Mouse (Mus musculus) embryonic facial prominence, embryonic 15.5 days (tissue): ENCODE measurements at regions not wholly inside any gene's neighbourhood (a gene's known extent, or its start where the extent isn't known, plus 50 kb on each side); places are given as distances from the start of the nearest gene placed in this dataset.
A peak's percentile ranks its signal among the peaks of the same experiment; 100 is the strongest.

Experiments used
- ATAC-seq: fragments of 200-750 bp; cut with Nextera tagmentation; 2 replicates; pipeline ENCODE4 v1.8.0; 2017; ENCODE audit warnings: low read depth, moderate TSS enrichment; ENCODE audit not compliant: insufficient number of reproducible peaks, low FRiP score, low TSS enrichment
- H3K27ac ChIP-seq: fragments of 300-500 bp; sonication (generic); replicated peaks from 2 replicates; pipeline ENCODE4 v1.5.1; 2015; ENCODE audit warnings: mild to moderate bottlenecking, inconsistent platforms
- H3K27me3 ChIP-seq: fragments of 300-500 bp; sonication (generic); 2 replicates; pipeline ENCODE4 v1.6.1; 2015; ENCODE audit warnings: inconsistent platforms
- H3K36me3 ChIP-seq: fragments of 300-500 bp; sonication (generic); 2 replicates; pipeline ENCODE4 v1.6.1; 2015; ENCODE audit warnings: mild to moderate bottlenecking, inconsistent platforms
- H3K4me1 ChIP-seq: fragments of 300-500 bp; sonication (generic); 2 replicates; pipeline ENCODE4 v1.6.1; 2015; ENCODE audit warnings: inconsistent platforms
- H3K4me2 ChIP-seq: fragments of 300-500 bp; sonication (generic); replicated peaks from 2 replicates; pipeline ENCODE4 v1.6.1; 2015; ENCODE audit warnings: mild to moderate bottlenecking, inconsistent platforms
- H3K4me3 ChIP-seq: fragments of 300-500 bp; sonication (generic); replicated peaks from 2 replicates; pipeline ENCODE4 v1.5.1; 2015; ENCODE audit warnings: mild to moderate bottlenecking, inconsistent platforms
- H3K9ac ChIP-seq: fragments of 300-500 bp; sonication (generic); 2 replicates; pipeline ENCODE4 v1.6.1; 2015; ENCODE audit warnings: inconsistent platforms
- H3K9me3 ChIP-seq: fragments of 300-500 bp; sonication (generic); replicated peaks from 2 replicates; pipeline ENCODE4 v1.6.1; 2016; ENCODE audit warnings: inconsistent platforms
- WGBS: fragments of 180-500 bp; shearing (Covaris S2); methylation state at CpG from one replicate; pipeline ENCODE4 v1.1.7; 2015; 5-methylcytosine and 5-hydroxymethylcytosine counted together

GRCm38 (mm10) chr3:101191298-101191986, 81.4 kb upstream of the Ptgfrn start:
- ATAC-seq: no peak
- Histone ChIP-seq H3K9me3 (no peaks in the 10 kb centered on the region), H3K27me3 (no peaks in the 10 kb centered on the region), H3K36me3 (no peaks in the 10 kb centered on the region), H3K4me1 (no peaks in the 10 kb centered on the region), H3K9ac (no peak overlapping the region), H3K4me3 (no peak overlapping the region), H3K4me2 (no peak overlapping the region), H3K27ac (no peak overlapping the region)
- 78% methylated on average over 7 of the region's 7 CpGs for WGBS

DNA sequence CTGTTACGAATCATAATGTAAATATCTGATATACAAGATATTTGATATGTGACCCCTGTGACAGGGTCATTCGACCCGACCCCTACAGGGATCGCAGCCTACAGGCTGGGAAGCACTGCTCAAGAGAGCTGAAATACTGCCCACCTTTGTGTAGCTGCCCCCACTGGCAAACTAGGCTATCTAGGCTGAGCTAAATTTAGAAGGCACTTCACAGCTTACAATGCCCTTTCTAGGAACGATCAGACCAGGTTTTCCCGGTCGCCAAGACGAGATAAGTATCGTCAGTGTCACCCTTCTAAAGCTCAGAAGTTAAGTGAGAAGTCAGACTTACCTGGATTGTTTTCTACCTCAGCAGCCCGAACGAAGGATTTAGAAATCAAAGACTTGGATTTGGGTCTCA, 71.9 kb upstream of the Ptgfrn start:
- Histone ChIP-seq H3K4me1 (no peaks in the 10 kb centered on the region), H3K4me3 (no peak overlapping the region), H3K27me3 (no peaks in the 10 kb centered on the region), H3K4me2 (no peak overlapping the region), H3K9ac (no peak overlapping the region), H3K36me3 (no peaks in the 10 kb centered on the region), H3K9me3 (0 out of 2 replicates have a peak, but pooled peaks cover 9% of the 10 kb centered on the region), H3K27ac (no peak overlapping the region)
- WGBS: 73% methylated on average over 11 of the region's 11 CpGs
- no peak for ATAC-seq

GRCm38 (mm10) chr3:101173954-101174353, 63.9 kb upstream of the Ptgfrn start:
- Histone ChIP-seq H3K9ac (no peak overlapping the region), H3K27me3 (no peaks in the 10 kb centered on the region), H3K36me3 (no peaks in the 10 kb centered on the region), H3K27ac (no peak overlapping the region), H3K4me2 (no peak overlapping the region), H3K9me3 (0 out of 2 replicates have a peak, but pooled peaks cover 5% of the 10 kb centered on the region), H3K4me1 (no peaks in the 10 kb centered on the region), H3K4me3 (no peak overlapping the region)
- 86% methylated on average over 6 of the region's 6 CpGs for WGBS
- ATAC-seq: no peak

GRCm38 (mm10) chr3:101170037-101171019, 60.2 kb upstream of the Ptgfrn start:
- no peak overlapping the region for H3K4me3 ChIP-seq
- no peak overlapping the region for H3K27ac ChIP-seq
- no peaks in the 10 kb centered on the region for H3K36me3 ChIP-seq
- H3K27me3 ChIP-seq: no peaks in the 10 kb centered on the region
- no peak for ATAC-seq
- no peak overlapping the region for H3K9ac ChIP-seq
- H3K4me1 ChIP-seq: no peaks in the 10 kb centered on the region
- H3K9me3 ChIP-seq: no peaks in the 10 kb centered on the region
- no peak overlapping the region for H3K4me2 ChIP-seq
- WGBS: 66% methylated on average over 15 of the region's 15 CpGs

DNA sequence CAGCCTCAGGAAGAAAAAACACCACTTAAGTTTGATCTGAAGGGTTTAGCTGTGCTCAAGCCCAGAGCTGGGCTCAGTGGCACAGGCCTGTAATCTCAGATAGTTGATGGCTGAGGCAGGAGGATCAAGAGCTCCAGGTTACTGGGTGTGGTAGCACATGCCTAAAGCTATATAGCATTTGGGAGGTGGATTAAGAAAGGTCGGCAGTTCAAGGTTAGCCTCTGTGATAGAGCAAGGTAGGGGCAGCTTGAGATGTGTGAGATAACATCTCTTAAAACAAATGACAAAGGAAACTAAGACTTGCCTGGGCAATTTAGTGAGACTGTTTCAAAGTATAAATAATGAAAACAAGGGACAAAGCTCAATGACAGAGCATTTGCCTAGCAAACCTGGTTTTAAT, 56.9 kb upstream of the Ptgfrn start:
- Histone ChIP-seq H3K9me3 (no peaks in the 10 kb centered on the region), H3K4me1 (peaks cover 20% of the 10 kb centered on the region), H3K4me2 (no peak overlapping the region), H3K27ac (no peak overlapping the region), H3K27me3 (no peaks in the 10 kb centered on the region), H3K4me3 (no peak overlapping the region), H3K9ac (no peak overlapping the region), H3K36me3 (no peaks in the 10 kb centered on the region)
- 73% methylated on average over 1 of the region's 1 CpGs for WGBS
- no peak for ATAC-seq

- Histone ChIP-seq H3K4me1 (peaks cover 25% of the 10 kb centered on the region), H3K27me3 (no peaks in the 10 kb centered on the region), H3K4me3 (no peak overlapping the region), H3K36me3 (no peaks in the 10 kb centered on the region), H3K4me2 (no peak overlapping the region), H3K9me3 (no peaks in the 10 kb centered on the region), H3K27ac (no peak overlapping the region), H3K9ac (no peak overlapping the region)
- no peak for ATAC-seq
- 89% methylated on average over 7 of the region's 7 CpGs for WGBS
Measured at GRCm38 (mm10) chr3:101166580-101166979, 56.5 kb upstream of the Ptgfrn start.

DNA sequence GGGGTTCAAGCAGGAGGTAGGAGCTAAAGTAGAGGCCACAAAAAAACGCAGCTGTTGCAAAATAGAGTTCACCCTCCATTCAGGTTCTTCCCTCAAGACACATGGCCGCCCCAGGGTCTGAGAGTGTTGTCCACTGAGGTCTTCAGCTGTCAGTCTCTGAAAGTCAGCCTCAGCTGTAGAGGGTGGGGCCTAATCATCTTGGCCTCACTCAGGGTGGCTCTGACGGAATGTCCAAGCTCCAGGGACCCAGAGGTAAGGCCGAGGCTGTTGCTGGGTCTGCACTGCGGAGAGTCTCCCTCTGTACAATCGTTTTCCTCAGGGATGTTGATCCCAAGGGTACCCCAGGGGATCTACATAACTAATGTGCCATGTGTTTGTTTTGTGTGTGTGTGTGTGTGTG, 55.2 kb upstream of the Ptgfrn start:
- no peak for ATAC-seq
- peaks cover 38% of the 10 kb centered on the region for H3K4me1 ChIP-seq
- 58% methylated on average over 6 of the region's 6 CpGs for WGBS

GRCm38 (mm10) chr3:101164771-101165170, 54.7 kb upstream of the Ptgfrn start:
- ATAC-seq: no peak
- Histone ChIP-seq H3K4me1 (peaks cover 40% of the 10 kb centered on the region), H3K27me3 (no peaks in the 10 kb centered on the region), H3K9ac (no peak overlapping the region), H3K4me2 (no peak overlapping the region), H3K4me3 (no peak overlapping the region), H3K36me3 (no peaks in the 10 kb centered on the region), H3K9me3 (no peaks in the 10 kb centered on the region), H3K27ac (no peak overlapping the region)
- 82% methylated on average over 5 of the region's 5 CpGs for WGBS

More for the DNA sequence above, 55.2 kb upstream of the Ptgfrn start:
- Histone ChIP-seq H3K9me3 (no peaks in the 10 kb centered on the region), H3K4me3 (no peak overlapping the region), H3K27me3 (no peaks in the 10 kb centered on the region), H3K4me2 (no peak overlapping the region), H3K9ac (no peak overlapping the region), H3K36me3 (no peaks in the 10 kb centered on the region), H3K27ac (no peak overlapping the region)

DNA sequence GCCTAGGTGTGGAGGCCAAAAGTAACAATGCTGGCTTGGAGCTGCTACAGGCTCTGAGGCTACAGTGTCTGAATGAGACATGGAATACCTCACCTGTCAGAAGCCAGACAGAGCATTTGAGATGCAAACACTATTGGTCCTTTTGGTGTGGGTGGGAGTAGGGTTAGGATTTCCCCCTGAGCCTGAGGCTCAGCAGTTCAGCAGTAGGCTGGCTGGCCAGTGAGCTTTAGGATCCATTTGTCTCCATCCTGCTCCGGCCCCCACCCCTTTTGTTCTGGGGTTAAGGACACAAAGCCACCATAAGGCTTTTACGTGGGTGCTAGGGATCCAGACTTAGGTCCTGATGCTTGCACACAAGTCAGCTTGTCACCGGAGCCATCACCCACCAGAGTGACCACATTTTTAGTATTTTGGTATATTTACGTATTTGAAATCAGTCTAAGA, 53.9 kb upstream of the Ptgfrn start:
- H3K9me3 ChIP-seq: no peaks in the 10 kb centered on the region
- H3K9ac ChIP-seq: no peak overlapping the region
- H3K27ac ChIP-seq: no peak overlapping the region
- H3K4me1 ChIP-seq: peaks cover 40% of the 10 kb centered on the region
- H3K27me3 ChIP-seq: no peaks in the 10 kb centered on the region
- ATAC-seq: no peak
- no peaks in the 10 kb centered on the region for H3K36me3 ChIP-seq
- no peak overlapping the region for H3K4me3 ChIP-seq
- 77% methylated on average over 4 of the region's 4 CpGs for WGBS
- no peak overlapping the region for H3K4me2 ChIP-seq

DNA sequence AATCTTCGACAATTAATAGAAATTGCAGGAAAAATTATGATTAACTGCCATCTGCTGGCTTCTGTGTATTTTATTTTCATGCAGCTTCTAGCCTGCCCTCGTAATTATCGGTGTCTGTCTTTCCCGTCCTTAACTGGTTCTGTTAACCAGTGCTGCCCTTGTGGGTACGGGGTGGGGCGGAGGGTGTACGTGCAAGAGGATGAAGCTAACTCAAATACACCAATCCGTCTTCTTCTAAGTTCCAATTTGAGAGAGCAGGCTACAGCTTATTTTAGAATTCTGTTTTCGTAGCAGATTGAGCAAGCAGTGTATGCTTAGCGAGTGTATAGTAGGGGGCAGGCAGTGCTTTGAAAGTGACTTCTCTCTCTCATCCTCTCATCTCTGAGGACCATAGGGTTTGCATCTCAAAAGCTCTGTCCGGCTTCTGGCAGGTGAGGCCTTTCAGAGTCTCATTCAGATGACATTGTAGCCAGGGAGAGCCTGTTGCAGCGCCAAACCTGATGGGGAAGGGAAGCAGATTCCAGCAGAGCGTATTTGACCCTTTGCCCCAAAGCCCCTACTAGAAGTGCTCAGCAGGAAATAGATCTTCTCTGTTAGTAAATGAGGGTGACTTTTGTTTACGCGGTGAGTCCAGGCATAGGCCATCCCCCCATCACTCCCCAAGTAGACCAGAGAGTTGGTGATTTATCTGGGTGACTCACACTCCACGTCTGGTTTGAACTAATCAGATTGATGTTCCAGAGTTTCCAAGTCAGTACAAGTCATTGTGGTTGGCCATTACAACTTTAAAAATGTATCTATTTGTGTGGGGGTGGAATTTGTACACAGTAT, 53.3 kb upstream of the Ptgfrn start:
- Histone ChIP-seq H3K4me3 (no peak overlapping the region), H3K36me3 (no peaks in the 10 kb centered on the region), H3K27me3 (no peaks in the 10 kb centered on the region), H3K27ac (0 out of 2 replicates have a peak overlapping the region, but pooled peaks have one; percentile 79), H3K9ac (no peak overlapping the region), H3K4me1 (peaks cover 40% of the 10 kb centered on the region), H3K9me3 (no peaks in the 10 kb centered on the region), H3K4me2 (peak overlapping the region; percentile 34)
- 31% methylated on average over 16 of the region's 16 CpGs for WGBS
- no peak for ATAC-seq
